Mouse (Mus musculus) monocyte, adult 2 months (primary cell): ENCODE data around the gene Lrrc34.

ENCODE experiments used
- DNase-seq, 2 experiments: peaks; one replicate each; pipeline ENCODE4 v3.0.0; 2022; ENCODE audit warnings: low spot score in 2 of 2, low read depth in 1 of 2

Lrrc34 gene

DNA sequence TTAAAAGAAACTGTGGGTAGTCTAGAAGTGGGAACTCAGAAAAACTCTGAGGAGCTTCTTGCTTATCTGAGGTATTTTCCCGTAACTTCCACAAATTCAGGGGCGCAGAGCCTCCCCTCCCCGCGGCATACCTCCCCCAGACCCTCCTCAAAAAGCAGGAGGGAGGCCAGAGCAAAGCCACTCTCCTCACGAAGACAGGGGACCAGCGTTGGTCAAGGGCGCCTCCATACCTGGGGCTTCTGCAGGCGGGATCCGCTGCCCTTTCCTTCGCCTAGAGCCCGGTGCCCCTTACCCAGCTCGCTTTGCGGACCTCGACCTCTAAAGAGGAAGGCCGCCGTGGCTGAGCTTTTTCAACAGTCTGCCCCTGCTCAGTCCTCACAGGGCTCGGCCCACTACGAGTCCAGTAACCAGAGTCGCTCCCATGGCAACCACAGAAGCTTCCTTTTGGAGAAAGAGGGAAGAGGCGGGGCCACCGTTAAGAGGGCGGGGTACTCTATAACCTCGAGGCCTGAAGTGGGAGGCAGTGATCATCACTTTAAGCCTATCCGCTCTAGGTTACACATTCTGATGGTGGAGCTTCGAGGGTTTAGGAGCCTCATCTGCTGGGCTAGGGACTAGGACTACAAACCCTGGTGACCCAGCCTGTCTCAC lies at the start of gene Lrrc34:
Gene Lrrc34, minus strand, starts transcription at position 430 of the 651 bp plus-strand sequence.
- peak in 1 of 2 experiments; percentile 20 for DNase-seq

DNA sequence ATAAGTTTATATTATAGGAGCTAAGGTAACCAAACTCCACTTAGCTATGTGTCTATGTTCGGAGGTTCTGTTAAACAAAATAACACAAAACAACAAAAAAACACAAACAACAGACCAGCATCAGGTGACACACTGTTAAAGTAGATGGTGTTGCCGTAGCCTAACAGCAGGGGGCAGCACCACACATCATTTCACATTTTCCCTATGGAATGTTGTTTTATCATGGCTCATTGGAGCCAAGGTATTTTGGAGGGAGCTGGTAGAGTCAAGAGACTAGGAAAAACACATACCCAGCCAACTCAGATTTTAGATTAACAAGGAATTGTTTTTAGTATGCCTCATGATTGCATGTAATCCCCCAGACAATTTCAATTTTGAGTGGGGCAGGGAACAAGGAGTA lies 48.7 kb upstream of the Lrrc34 start:
- no peak for DNase-seq

DNA sequence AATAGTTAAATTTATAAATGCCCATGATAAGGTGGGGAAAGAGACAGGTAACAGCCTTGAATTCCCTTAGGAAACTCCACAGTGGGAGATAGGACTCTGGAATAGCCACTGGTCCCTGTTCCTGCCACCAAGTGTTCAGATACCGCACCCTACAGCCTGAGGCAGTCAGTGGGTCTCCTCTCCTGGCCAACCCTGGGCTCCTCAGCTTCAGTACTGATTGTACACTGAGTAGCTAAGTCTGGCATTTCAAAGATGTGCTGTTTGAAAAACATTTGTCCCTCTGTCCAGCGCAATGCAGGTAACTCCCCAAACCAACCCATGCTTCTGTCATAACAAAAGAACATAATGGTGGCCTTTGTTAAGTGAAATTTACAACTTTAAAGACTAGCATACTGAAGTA lies 48.0 kb upstream of the Lrrc34 start:
- DNase-seq: no peak

DNA sequence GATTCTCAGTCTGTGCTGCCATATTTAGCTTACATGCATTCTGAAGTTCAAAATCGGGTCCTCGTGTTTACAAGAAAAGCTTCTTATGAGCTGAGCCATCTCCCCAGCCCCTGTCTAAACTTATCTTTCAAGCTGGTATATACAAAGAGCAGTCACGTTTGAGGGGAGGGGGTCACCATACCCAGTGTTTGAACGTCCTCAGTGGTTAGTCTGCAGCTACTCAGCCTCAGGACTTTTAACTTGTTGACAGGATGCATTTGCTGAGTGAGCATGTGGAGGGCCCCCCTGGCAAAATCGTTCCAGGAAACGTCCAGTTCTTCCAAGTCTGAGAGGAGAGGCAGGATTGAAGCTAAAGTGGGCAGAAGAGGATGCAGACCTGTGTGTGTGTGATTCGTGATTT lies 43.3 kb upstream of the Lrrc34 start:
- no peak for DNase-seq

DNA sequence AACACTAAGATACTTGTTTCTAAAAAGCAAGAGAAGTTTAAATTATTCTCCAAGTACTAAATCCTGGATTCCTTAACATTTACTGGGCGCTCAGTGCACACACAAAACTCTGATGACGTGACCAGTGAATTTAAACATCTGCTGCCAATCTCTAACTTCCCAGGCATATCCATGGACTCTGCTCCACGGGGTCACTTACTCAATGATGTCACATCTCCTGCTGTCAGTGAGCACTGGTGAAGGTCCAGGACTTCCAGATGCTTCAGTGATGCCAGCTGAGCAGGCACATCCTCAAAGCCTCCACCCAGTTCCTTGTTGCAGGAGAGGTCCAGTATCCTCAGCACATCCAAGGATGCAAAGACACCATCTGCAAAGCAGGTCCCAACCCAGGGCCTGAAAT lies 39.5 kb upstream of the Lrrc34 start:
- no peak for DNase-seq

DNA sequence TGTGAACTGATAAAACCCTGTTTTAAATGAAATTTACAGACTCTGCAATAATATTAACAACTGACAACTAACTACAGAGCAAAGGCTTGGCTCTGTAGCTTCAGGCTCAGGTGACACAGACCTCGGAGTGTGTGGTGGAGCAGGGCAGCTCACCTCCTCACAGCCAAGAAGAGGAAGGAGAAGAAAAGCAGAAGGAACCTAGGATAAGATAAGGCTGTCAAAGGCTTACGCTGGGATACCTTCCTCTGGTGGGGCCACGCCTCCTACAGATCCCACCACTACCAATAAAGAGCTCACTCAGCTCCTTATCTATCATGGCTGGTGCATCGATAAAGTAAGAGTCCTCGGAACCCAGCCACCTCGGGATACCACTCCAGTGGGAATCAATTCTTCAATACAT lies 35.5 kb upstream of the Lrrc34 start:
- no peak for DNase-seq

DNA sequence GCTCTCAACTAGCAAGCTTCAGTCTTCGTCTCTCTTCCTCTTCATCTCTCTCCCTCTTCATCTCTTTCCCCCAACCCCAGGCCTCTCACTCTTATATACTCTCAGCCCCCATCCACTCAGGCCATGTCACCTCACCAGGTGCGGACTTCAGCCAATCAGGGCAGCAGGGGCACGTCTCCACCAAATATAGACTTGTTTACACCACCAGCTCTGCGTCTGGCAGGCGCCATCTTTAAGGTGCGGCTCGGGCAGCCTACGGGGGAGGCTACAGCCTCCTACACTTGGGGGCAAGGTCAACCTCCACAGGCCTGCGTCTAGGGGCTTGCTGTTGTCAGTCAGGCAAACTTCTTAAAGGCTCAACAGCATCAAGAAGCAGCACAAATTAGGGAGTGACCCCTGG lies 10.8 kb upstream of the Lrrc34 start:
- DNase-seq: no peak

DNA sequence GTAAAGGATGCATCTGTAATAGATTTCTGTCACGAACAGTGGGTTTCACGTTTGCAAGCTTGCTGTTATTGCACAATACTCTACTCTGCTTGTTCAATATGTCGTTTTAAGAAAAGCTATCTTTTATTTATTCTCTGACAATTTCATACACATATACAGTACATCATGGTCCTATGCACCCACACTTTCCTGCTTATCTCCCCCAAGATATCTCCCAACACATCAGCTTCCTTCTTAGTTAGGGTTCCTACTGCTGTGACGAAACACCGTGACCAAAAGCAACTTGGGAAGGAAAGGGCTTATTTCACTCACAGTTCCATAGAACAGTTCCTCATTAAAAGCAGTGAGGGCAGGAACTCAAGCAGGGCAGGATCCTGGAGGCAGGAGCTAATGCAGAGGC lies 8.3 kb upstream of the Lrrc34 start:
- DNase-seq: no peak

DNA sequence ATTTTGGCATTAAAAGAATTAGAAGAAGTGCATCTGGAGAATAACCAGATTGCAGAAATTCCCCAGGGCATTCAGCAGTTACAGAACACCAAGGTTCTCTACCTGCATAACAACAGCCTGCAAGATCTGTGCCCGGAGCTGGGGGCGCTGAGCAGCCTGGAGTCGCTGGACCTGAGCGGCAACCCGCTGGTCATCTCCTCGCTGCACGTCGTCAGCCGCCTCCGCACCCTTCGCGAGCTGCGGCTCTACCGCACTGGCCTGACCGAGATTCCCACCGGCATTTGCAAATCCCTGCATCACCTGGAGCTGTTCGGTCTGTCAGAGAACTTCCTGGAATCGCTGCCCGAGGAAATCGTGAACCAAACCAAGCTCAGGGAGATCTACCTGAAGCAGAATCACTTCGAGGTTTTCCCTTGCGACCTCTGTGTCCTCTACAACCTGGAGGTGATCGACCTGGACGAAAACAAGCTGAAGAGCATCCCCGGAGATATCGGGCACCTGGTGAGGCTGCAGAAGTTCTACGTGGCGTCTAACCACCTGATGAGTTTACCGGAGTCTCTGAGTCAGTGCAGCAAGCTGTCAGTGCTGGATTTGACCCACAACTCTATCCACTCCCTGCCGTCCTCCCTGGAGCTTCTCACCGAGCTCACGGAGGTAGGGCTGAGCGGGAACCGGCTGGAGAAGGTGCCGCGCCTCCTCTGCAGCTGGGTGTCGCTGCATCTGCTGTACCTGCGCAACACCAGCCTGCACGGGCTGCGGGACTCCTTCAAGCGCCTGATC lies 2.6 kb upstream of the Lrrc34 start:
- no peak for DNase-seq

DNA sequence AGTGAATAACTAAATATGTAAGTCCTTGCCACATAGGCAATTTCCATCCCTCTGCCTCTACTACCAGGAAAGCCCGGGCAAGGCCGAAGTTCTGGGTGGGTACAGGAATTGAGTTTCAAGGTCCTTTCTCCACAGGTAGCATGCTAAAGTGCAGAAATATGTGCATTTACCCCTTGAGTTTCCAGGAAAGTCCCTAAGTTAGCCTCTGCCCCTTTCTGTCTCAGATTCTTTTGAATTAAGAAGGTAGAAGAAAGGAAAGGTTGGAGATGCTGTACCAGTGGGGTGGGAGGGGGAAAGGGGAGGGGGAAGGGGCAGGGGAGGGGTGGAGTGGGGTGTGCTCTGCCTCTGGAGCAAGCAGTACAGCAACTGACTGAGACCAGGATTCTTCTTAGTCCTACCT lies 797 bp upstream of the Lrrc34 start:
- no peak for DNase-seq

DNA sequence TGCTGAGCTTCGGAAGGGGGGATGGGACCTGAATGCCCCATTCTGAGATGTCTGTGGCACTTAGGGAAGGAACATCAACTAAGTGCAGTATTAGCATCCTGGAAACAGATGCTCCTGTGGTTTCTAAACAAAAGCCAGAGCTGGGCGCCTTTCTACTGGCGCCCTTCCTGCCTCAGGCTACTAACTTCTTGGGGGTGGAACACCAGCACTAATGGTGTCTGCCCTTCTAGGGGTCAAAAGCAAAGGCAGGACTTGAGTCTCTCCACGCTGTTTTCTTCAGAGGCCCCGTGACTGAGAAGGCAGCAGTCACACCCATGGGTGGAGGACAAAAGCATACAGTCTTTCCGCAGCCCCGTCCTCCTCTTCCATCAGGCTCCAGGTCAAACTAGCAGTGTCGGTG lies 908 bp downstream of the Lrrc34 start:
- DNase-seq: no peak

DNA sequence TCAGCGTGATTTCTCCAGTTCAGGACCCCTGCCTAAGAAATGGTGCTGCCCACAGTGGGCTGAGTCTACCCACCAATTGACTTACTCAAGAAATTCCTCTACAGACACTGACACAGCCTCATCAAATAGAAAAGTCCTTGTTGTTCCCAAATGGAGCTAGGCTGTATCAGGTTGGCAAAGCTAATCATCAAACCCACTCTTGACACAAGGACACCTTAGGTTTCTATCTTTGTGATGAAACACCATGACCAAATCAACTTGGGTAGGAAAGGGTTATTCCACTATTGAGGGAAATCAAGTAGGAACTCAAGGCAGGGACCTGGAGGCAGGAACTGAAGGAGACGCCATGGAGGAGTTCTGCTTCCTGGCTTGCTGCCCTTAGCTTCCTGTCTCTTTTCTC lies 3.5 kb downstream of the Lrrc34 start, which contains the start of gene Lrriq4:
Gene Lrriq4, plus strand, starts transcription at position 301 of the 400 bp plus-strand sequence.
- DNase-seq: no peak

DNA sequence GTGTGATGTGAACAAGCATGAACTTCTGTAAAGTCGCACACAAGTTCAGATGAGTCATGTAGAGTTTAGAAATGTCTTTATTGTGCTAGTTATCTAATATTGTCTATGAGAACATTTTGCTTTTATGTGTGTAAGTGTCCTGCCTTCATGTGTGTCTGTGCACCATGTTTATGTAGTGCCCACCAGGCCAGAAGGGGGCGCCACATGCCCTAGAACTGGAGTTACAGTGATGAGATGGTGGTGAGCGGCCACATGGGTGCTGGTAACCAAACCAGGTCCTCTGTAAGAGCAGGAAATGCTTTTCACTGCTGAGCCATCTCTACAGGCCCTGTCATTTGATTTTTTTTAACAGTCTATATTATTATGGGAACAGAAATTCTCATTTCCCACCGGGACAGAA lies 12.0 kb downstream of the Lrrc34 start:
- no peak for DNase-seq

DNA sequence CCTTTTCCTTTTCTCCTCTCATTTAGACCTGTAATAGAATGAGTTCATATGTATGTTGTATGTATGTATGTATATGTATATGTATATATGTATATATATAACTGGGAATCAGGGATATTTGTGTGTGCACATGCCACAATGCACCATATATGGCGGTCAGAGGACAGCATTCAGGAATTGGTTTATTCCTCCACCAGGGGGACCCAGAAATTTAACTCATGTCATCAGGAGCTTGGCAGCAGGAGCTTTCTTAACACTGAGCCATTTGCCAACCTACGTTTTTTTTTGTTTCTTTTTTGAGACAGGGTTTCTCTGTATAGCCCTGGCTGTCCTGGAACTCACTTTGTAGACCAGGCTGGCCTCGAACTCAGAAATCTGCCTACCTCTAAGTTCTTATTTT lies 14.0 kb downstream of the Lrrc34 start:
- no peak for DNase-seq

DNA sequence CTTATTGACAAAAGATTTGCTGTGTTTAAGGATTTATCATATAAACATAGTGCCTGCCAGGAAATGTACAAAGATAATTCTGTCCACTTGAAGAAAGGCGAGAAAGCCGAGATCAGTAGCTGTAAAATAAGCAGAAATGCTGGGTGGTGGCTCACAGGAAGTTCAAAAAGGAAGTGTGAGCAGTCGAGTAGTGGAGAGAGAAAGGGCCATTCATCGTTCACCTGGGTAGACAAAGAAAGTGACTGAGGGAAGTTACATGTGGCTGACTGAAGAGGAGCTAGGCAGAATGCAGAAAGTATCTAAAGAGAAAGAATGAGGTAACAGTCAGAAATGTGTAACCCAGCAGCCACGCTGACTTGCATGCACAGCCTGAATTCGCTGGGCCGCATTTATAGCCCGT lies 27.5 kb downstream of the Lrrc34 start:
- no peak for DNase-seq

DNA sequence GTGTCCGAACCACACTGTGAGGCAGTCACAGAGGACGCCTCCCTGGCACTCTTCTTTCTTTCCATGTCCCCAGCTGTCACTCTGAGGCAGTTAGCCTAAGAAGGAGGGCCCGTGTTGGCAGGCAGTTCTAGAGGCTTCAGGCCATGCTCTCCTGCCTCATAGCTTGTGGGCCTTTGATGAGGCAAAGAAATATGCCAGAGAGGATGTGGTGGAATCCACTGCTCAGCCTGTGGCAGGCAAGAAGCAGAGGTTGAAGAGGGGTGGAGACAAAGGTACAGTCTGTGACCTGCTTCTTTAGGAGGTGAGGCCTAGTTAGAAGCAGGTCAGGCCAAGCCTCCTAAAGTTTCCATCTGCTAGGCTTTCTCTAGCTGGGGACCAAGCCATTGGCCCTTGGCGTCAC lies 36.7 kb downstream of the Lrrc34 start:
- DNase-seq: no peak

DNA sequence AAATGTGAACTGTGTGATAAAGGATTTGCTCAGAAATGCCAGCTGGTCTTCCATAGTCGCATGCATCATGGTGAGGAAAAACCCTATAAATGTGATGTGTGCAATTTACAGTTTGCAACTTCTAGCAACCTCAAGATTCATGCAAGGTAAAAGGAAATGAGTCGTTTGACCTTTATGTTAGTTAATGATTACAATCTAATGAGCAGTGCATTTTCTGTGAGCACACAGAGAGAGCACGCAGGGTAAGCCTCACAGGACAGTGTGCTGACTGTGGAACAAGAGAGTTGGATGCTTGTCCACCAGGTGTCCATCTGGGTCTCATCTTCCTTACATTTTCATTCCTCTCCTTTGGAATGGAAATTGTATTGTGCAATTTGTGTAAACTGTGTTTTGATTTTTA lies 38.7 kb downstream of the Lrrc34 start:
- DNase-seq: no peak

DNA sequence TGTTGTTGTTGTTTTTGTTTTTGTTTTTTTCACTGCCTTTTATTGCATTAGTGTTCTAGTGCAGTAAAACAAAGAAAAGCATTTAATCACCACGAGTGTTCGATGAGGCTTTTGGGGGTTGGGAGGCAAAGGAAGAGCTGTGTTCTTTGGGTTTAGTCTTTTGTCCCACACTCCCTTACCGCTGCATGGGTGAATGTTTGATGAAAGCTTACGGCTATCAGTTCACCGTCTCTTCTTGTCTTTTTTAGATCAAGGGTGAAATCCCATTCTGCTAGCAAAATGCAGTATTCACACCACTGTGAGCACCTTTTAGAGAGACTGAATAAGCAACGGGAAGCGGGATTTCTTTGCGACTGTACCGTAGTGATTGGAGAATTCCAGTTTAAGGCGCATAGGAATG lies 44.4 kb downstream of the Lrrc34 start:
- DNase-seq: no peak

DNA sequence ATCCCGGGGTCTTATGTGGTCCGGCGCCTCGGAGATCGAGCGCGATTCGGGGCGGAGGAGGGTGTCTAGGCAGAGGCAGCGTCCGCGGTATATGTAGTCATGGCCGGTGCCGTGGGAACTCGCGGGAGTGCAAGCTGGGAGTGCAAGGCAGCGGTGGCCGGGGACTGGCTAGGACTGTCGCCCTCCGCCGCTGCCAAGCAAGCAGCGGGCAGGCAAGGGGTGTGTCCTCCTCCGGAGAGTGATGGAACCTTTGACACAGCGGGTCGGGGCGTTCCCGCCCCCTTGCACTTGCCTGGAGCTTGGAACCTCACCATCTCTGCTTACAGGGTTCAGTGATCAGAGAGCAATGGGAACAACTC lies 45.0 kb downstream of the Lrrc34 start:
- no peak for DNase-seq

DNA sequence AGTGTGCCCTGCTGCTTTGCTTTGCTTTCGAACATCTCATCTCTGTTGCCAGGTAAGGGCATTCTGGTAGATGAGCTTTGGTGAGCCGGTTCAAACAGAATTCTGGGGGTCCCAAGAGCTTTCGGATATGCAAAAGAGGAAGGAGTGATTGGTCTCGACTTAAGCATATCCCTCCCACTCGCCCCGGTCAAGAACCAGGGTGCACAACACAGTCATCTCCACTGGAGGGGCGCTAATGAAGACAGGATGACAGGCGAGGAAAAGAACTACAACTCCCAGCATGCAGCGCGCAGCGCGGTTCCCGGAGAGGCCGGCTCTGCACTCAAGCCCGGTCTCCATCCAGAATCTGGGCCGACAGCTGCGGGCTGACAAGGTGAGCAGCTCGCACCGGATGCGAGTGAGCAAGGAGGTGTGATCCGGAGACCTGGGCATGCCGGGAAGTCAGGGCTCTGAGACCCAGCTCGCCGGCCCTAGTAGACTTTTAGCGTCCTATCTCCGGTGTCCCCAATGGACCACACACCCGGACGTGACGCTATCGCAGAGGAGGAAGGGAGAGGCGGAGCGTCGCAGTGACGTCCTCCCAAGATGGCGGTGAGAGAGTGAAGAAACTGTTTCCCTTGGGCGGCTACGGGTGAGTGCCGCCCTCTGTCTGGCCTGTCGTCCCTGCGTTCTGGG lies 45.5 kb downstream of the Lrrc34 start, which contains the start of gene Mynn:
Gene Mynn, plus strand, starts transcription at position 1 of the 675 bp plus-strand sequence.
- peak; percentile 94 to 97 for DNase-seq

DNA sequence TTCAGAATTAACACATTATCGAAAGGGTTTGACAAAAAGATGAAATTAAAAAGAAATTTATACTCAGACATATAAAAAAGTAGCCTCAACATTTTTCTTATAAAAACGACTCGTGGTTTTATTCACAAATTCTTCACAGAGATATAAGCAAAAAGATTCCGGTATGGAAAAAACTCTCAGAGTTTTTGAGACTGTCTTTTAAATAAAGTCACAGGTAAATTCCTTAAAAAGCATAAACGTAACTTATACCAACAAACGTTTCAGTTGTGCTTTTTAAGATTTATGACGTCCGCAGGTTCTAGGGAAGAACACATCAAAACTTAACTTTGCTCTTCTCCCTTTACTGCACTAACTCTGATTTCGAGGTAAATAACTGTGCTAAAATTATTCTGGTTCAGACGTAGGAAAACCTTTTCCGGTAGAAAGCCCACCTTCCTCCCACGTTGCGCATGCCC lies 46.0 kb downstream of the Lrrc34 start:
- DNase-seq: no peak

DNA sequence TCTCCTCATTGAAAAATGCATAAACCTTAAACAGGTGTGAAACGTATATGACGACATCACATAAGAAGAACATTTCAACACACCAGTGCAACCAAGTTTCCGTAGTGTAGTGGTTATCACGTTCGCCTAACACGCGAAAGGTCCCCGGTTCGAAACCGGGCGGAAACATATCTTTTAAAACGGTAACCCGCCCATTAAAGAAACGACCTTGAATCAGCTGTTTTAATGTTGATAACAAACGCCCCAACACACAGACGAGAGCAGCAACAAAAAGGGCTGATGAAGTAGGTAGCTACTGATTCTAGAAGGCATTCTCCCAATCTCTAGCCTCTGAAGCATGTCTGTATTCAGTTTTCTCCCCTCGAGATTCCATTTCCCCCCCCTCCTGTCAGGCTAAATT lies 46.5 kb downstream of the Lrrc34 start:
- peak; percentile 63 to 82 for DNase-seq
